Mouse (Mus musculus) heart, postnatal 25 days (tissue): ENCODE measurements at regions not wholly inside any gene's neighbourhood (a gene's known extent, or its start where the extent isn't known, plus 50 kb on each side); places are given as distances from the start of the nearest gene placed in this dataset.

Source experiments
- DNase-seq: peaks from one replicate; pipeline ENCODE4 v3.0.0; 2022; ENCODE audit warnings: low spot score
- intact Hi-C: fragments of 180-260 bp; cut with DNase I; formaldehyde crosslinking; loops from one replicate; pipeline ENCODE4 v1.15.1; 2025

- no peak for DNase-seq
- intact Hi-C loops: no loop called here
Measured at GRCm38 (mm10) chr5:100213901-100214300, 54.3 kb upstream of the Tmem150c start.

- intact Hi-C loops: no loop called here
Measured at GRCm38 (mm10) chr5:100210708-100211107, 51.1 kb upstream of the Tmem150c start.

More at GRCm38 (mm10) chr5:100210708-100211107, 51.1 kb upstream of the Tmem150c start:
- DNase-seq: no peak
